Mouse (Mus musculus) erythroid progenitor cell, adult 5-6 weeks (primary cell): Measurements from ENCODE around the gene Hrk. TPM values are rescaled to one million over a fixed set of nuclear protein-coding genes. Genes with fewer than 3 reads are reported as not detected.
A peak's percentile ranks its signal among the peaks of the same experiment; 100 is the strongest.

Experiments
- ATAC-seq: replicated peaks from 2 replicates; pipeline ENCODE4 v1.8.0; 2016; ENCODE audit warnings: moderate number of reproducible peaks, mild to moderate bottlenecking, moderate TSS enrichment, inconsistent platforms; ENCODE audit not compliant: poor library complexity, low FRiP score, severe bottlenecking
- total RNA-seq, 2 experiments: library from RNA; stranded (forward) in 1 of 2; stranded (reverse) in 1 of 2; fragments of 150-400 nt in 1 of 2; fragments of 186-747, 209-891 nt in 1 of 2; gene quantifications; 2 replicates each; pipeline versions ENCODE4 v1.2.3 to v1.2.4; 2015 to 2017; ENCODE audit warnings: low replicate concordance in 2 of 2

The Hrk gene
- total RNA-seq, 2 experiments from 2014 or later: not detected

DNA sequence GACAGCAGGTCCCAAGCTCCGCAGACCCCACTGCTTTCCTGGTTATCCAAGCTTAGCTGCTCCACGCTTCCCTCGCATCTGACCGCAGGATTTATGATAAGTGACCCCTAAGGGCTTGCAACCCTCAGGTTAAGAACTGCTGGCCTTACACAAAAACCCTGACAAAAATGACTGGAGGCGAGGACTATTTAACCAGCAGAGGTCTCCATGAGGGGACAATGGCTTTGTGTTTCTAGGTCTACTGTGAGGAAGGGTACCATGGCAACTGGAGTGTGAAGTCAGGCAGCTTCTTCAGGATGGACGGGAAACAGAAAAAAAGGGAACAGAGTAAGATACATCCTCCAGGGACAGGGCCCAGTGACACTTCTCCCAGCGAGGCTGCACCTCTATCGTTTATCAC lies 41.4 kb downstream of the Hrk start:
- ATAC-seq: no peak

DNA sequence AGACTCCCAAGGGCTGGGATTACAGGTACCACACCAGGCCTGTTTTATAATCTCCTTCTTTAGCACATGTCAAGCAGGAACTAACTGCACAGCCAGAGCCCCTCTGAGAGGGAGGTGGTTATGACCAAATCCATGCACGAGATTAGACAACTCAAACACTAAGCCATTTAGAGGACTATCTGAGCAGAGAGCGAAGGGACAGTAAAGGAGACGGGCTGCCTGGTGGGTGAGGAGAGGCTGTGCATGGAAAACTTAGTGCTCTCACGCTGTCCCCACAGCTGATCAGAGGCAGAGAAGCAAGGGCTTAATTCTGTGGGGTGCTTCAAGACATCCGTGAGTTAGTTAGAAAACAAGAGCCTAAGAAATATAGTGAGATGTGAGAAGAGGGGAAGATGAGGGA lies 49.6 kb downstream of the Hrk start:
- ATAC-seq: no peak

DNA sequence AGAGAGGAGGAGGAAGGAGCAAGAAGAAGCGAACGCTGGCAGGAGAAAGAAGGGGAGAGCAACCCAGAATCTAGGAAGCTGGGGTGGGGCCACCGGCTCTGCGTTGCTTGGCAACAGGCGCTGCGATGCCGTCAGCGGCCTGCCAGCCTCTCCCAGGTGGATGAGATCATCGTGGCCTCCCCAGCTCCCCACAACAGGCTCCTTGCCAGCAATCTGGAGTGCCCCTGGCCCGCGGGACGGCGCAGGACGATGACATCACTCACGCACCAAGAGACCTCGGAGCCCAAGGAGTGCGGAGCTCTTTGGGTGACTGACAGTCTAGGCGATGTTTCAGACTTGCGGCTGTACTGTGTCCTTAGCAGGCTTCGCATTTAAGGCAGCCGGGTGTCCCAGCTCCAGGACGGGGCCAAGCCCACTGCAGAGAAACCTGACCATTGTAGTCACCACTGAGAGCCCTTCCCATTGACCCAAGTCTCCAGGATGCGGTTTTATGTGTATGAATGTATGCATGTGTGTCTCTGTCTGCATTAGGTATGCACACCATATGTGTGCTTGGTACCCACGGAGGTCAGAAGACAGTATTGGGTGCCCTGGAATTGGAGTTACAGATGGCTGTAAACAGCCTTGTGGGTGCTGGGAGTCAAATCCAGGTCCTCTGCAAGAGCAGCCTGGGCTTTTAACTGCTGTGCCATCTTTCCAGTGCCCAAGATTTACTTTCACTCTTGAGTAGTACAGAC lies 50.1 kb downstream of the Hrk start:
- 0 out of 2 replicates have a peak, but pooled peaks have one; percentile 19 for ATAC-seq

DNA sequence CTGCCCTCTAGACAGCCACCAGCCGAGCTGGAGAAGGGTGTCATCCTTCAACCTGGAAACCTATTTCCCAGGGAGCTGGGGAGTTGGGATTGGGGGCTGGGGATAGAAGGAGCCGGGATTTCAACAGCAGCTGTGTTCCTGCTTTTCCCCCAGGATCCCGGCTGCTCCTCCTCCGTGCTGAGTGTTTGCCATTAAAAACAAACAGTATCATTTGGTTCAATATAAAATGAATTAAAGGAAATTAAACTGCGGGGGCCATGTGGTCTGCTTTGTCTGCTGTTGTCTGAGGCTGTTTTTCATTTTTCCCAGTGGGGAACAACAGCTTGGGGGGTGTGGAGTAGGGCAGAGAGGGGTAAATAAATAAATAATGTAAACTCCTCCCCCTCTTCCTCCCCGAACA lies 53.0 kb downstream of the Hrk start:
- ATAC-seq: no peak

DNA sequence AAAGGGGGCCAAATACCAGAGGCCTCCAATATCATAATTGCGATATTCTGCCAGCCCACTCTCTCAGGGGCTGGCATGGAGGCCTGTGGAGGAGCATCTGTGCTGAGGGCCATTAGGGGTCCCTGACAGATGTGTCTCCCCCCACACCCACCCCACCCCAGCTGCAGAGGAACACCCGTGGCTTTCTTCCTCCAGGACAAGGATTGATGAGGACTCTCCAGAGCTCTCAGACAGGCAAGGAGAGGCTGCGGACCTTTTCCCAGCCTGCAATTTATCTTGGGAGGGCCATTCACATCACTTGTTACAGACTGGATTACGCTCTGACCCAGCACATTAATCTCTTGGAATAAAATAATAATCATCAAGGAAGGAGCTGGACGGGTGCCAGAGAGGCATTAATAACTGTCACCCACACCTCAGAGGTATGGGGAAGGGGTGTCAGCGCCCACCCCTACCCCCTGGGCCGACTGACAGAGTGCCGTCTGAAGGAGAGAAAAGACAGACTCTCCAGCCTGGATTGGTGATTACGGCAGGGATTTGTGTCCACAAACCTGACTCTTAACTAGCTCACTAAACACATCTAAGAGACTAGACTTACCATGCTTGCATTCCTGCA lies 58.8 kb downstream of the Hrk start:
- ATAC-seq: no peak

DNA sequence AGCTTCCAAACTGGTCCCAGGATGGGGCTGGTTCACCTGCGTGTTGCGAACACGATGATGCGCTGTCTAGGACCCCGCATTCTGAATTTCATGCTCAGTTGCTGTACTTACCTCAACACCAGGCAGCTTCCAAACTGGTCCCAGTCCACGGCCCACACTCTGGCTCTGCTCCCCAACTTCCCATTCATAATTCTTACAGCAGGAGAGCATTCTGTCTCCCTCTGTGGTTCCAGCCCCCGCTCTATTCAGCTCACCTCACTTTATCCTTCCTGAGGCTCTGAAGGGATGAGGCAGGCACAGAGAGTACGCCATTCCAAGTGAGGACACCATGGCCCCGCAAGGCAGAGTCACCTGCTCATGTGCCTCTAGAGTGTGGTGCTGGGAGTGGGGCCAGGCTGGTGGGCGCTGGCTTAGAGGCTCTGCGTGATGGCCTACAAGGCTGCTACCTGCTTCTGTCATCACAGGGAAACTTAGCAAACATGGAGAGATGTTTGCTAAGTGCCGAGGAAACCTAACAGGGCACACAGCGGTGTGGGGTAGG lies 65.7 kb downstream of the Hrk start:
- ATAC-seq: no peak

DNA sequence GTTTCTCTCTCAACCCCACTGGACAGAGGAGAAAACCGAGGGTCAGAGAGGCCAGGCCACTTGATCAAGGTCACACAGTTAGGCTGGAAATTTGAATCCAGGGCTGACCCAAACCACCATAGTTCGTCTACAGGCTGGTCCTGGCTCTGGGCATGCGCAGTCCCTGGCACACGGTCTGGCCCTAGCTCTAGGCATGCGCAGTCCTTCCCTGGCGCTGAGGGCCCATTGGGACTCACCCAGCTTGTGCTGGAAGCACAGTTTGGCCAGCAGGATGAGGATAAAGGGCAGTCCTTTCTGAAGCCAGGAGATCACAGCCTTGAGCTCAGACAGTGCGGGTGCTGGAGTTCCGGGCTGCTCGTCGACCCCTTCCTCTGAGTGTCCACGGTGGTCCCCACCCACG lies 72.4 kb downstream of the Hrk start:
- ATAC-seq: no peak

Other genes starting within 250 kb of the Hrk start
- gene Fbxo21, start 187.9 kb upstream of the Hrk start, total RNA-seq (2015; ENCODE audit: low replicate concordance): 6.3 TPM in 1 of 2 replicates, not detected in the other
- gene Fbxo21, start 187.9 kb upstream of the Hrk start, total RNA-seq (2017; ENCODE audit: low replicate concordance): 1.0 and 21.4 TPM in 2 replicates
- not detected in 2 replicates for gene Tesc, start 136.9 kb upstream of the Hrk start, total RNA-seq (2015; ENCODE audit: low replicate concordance)
- gene Tesc, start 136.9 kb upstream of the Hrk start, total RNA-seq (2017; ENCODE audit: low replicate concordance): 0.64 TPM in 1 of 2 replicates, not detected in the other
- 0.84 and 4.0 TPM in 2 replicates for gene Fbxw8, start 9.2 kb upstream of the Hrk start, total RNA-seq (2015; ENCODE audit: low replicate concordance)
- gene Fbxw8, start 9.2 kb upstream of the Hrk start, total RNA-seq (2017; ENCODE audit: low replicate concordance): 0.30 and 3.2 TPM in 2 replicates
- gene Rnft2, start 80.5 kb downstream of the Hrk start, total RNA-seq (2015; ENCODE audit: low replicate concordance): not detected in 2 replicates
- not detected in 2 replicates for gene Rnft2, start 80.5 kb downstream of the Hrk start, total RNA-seq (2017; ENCODE audit: low replicate concordance)
- 0.72 and 1.7 TPM in 2 replicates for gene 2410131K14Rik, start 80.6 kb downstream of the Hrk start, total RNA-seq (2015; ENCODE audit: low replicate concordance)
- gene 2410131K14Rik, start 80.6 kb downstream of the Hrk start, total RNA-seq (2017; ENCODE audit: low replicate concordance): 0.39 and 1.7 TPM in 2 replicates